Mouse (Mus musculus): ENCODE data around the gene Gm2a. TPM values are rescaled to one million over a fixed set of nuclear protein-coding genes. Genes with fewer than 3 reads are reported as not detected.
A peak's percentile ranks its signal among the peaks of the same experiment; 100 is the strongest.
"Not testable (repeated sequence)": the region's sequence is repeated elsewhere in the genome, so short reads cannot be mapped to it uniquely, and the experiment has no call there.

Gene Gm2a
- polyA plus RNA-seq, 2 experiments from 2014 or later: 152 to 191 TPM

- ATAC-seq: peak; percentile 11
Measured at GRCm38 (mm10) chr11:55098189-55098915, 437 bp downstream of the Gm2a start.

GRCm38 (mm10) chr11:55099019-55099771 lies 1.3 kb downstream of the Gm2a start:
- no peak for ATAC-seq

GRCm38 (mm10) chr11:55099868-55100267 lies 2.0 kb downstream of the Gm2a start:
- no peak for ATAC-seq

GRCm38 (mm10) chr11:55102015-55102414 lies 4.1 kb downstream of the Gm2a start:
- ATAC-seq: no peak

GRCm38 (mm10) chr11:55103229-55103628 lies 5.3 kb downstream of the Gm2a start:
- no peak for ATAC-seq

- ATAC-seq: no peak
Measured at GRCm38 (mm10) chr11:55105389-55105788, 7.5 kb downstream of the Gm2a start.

- no peak for ATAC-seq
Measured at GRCm38 (mm10) chr11:55106636-55107035, 8.7 kb downstream of the Gm2a start.

- no peak for ATAC-seq
Measured at GRCm38 (mm10) chr11:55109521-55110300, 11.8 kb downstream of the Gm2a start.

- ATAC-seq: no peak
Measured at GRCm38 (mm10) chr11:55110566-55111169, 12.8 kb downstream of the Gm2a start.

GRCm38 (mm10) chr11:55113209-55113860 lies 15.4 kb downstream of the Gm2a start:
- ATAC-seq: peak; percentile 28

- not testable (repeated sequence) for ATAC-seq
Measured at GRCm38 (mm10) chr11:55113861-55114250, 15.9 kb downstream of the Gm2a start.

- no peak for ATAC-seq
Measured at GRCm38 (mm10) chr11:55114291-55114690, 16.4 kb downstream of the Gm2a start.

GRCm38 (mm10) chr11:55116004-55116403 lies 18.1 kb downstream of the Gm2a start:
- ATAC-seq: no peak

- ATAC-seq: no peak
Measured at GRCm38 (mm10) chr11:55117031-55117430, 19.1 kb downstream of the Gm2a start.

- ATAC-seq: no peak
Measured at GRCm38 (mm10) chr11:55120279-55120678, 22.4 kb downstream of the Gm2a start.

GRCm38 (mm10) chr11:55120821-55121271 lies 22.9 kb downstream of the Gm2a start:
- ATAC-seq: peak; percentile 80

- no peak for ATAC-seq
Measured at GRCm38 (mm10) chr11:55121430-55121829, 23.5 kb downstream of the Gm2a start.

- no peak for ATAC-seq
Measured at GRCm38 (mm10) chr11:55126663-55127062, 28.7 kb downstream of the Gm2a start.

- ATAC-seq: no peak
Measured at GRCm38 (mm10) chr11:55127937-55128336, 30.0 kb downstream of the Gm2a start.

GRCm38 (mm10) chr11:55128411-55128810 lies 30.5 kb downstream of the Gm2a start:
- no peak for ATAC-seq

- peak; percentile 75 for ATAC-seq
Measured at GRCm38 (mm10) chr11:55131077-55131742, 33.3 kb downstream of the Gm2a start.

GRCm38 (mm10) chr11:55131946-55132345 lies 34.0 kb downstream of the Gm2a start:
- ATAC-seq: peak; percentile 44
